Mouse (Mus musculus) gastrocnemius, postnatal 25 days (tissue): ENCODE data around the gene Akr1b10. TPM values are rescaled to one million over a fixed set of nuclear protein-coding genes. Genes with fewer than 3 reads are reported as not detected.

ENCODE experiments used
- total RNA-seq, 2 experiments: library from RNA; stranded (reverse); gene quantifications; 1 replicate in 1 of 2; 2 replicates in 1 of 2; pipeline ENCODE4 v1.2.3; 2021

Akr1b10 gene
- total RNA-seq, 2 experiments from 2014 or later, result 47.3 to 53.4 TPM

Other genes with a start within 250 kb of the Akr1b10 start
- gene Slc35b4, start 207.1 kb upstream of the Akr1b10 start, total RNA-seq, result 1 to 10 TPM; 5.9 to 8.7 TPM
- gene Akr1b3, start 66.7 kb upstream of the Akr1b10 start, total RNA-seq, result 100 to 1,000 TPM; 161 to 169 TPM
- gene Akr1b8, start 30.1 kb upstream of the Akr1b10 start, total RNA-seq, result 1 to 10 TPM; 1.6 to 3.7 TPM
- not detected for gene Akr1b7, start 28.1 kb downstream of the Akr1b10 start, total RNA-seq
- 10 to 100 TPM; 70.9 to 77.3 TPM for gene Bpgm, start 92.0 kb downstream of the Akr1b10 start, total RNA-seq
- gene Cald1, start 214.3 kb downstream of the Akr1b10 start, total RNA-seq, result 10 to 100 TPM; 33.2 to 40.8 TPM